Mouse (Mus musculus): ENCODE measurements around the gene Sgf29. TPM values are rescaled to one million over a fixed set of nuclear protein-coding genes. Genes with fewer than 3 reads are reported as not detected.
A peak's percentile ranks its signal among the peaks of the same experiment; 100 is the strongest.

The Sgf29 gene
- polyA plus RNA-seq, 1 experiment: 54.0 TPM

DNA sequence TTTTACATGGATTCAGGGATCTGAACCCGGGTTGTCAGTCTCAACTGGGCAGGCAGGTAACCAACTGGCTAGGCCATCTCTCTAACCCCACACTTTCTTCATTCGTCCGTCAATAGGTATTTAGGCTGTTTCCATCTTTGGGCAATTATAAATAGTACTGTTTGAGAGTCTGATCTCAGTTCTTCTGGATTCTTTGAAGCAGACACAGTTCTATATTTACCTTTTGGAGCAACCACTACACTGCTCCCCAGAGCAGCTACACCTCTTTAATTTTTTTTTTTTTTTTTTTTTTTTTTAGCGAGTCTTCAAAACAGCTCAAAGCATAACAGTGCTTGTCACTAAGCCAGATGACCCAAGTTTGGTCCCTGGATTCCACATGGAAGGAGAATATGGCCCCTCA is 66.6 kb downstream of the Sgf29 start:
- Histone ChIP-seq H3K36me3 (ENCODE audit: control insufficient read depth, insufficient read depth, low read length, poor library complexity, severe bottlenecking) (no peaks in the 10 kb centered on the region), H3K27me3 (ENCODE audit: control insufficient read depth, insufficient read depth, low read length, poor library complexity, severe bottlenecking) (no peaks in the 10 kb centered on the region), H3K9ac (ENCODE audit: low read depth, poor library complexity, severe bottlenecking) (no peak overlapping the region), H3K9me3 (replicated peaks; ENCODE audit: control insufficient read depth, insufficient read depth, low read length, poor library complexity, severe bottlenecking) (no peaks in the 10 kb centered on the region), H3K27ac (ENCODE audit: insufficient read depth, low read length) (no peak overlapping the region), H3K4me1 (ENCODE audit: control insufficient read depth, insufficient read depth, low read length) (no peaks in the 10 kb centered on the region), H3K4me3 (ENCODE audit: low read depth, low read length) (no peak overlapping the region)
- TF ChIP-seq CTCF (IDR thresholded peaks at IDR 0.05; ENCODE audit: low read depth, low read length) (no peak), EP300 (IDR thresholded peaks at IDR 0.05; ENCODE audit: insufficient read depth, low read depth, low read length) (no peak), POLR2A (IDR thresholded peaks at IDR 0.05; ENCODE audit: insufficient read depth, low read length) (no peak)

- TF ChIP-seq POLR2A (IDR thresholded peaks at IDR 0.05; ENCODE audit: insufficient read depth, low read length): no peak
- no peak for TF ChIP-seq CTCF (IDR thresholded peaks at IDR 0.05; ENCODE audit: low read depth, low read length)
- no peak overlapping the region for H3K9ac ChIP-seq (ENCODE audit: low read depth, poor library complexity, severe bottlenecking)
- H3K9me3 ChIP-seq (replicated peaks; ENCODE audit: control insufficient read depth, insufficient read depth, low read length, poor library complexity, severe bottlenecking): no peaks in the 10 kb centered on the region; the same call in 1 of the 2 replicates
- H3K27me3 ChIP-seq (ENCODE audit: control insufficient read depth, insufficient read depth, low read length, poor library complexity, severe bottlenecking): no peaks in the 10 kb centered on the region
- no peaks in the 10 kb centered on the region for H3K36me3 ChIP-seq (ENCODE audit: control insufficient read depth, insufficient read depth, low read length, poor library complexity, severe bottlenecking)
- H3K4me3 ChIP-seq (ENCODE audit: low read depth, low read length): no peak overlapping the region
- no peak overlapping the region for H3K27ac ChIP-seq (ENCODE audit: insufficient read depth, low read length)
- no peaks in the 10 kb centered on the region for H3K4me1 ChIP-seq (ENCODE audit: control insufficient read depth, insufficient read depth, low read length)
These were observed 68.5 kb downstream of the Sgf29 start for GRCm38 (mm10) chr7:126717566-126717965.

DNA sequence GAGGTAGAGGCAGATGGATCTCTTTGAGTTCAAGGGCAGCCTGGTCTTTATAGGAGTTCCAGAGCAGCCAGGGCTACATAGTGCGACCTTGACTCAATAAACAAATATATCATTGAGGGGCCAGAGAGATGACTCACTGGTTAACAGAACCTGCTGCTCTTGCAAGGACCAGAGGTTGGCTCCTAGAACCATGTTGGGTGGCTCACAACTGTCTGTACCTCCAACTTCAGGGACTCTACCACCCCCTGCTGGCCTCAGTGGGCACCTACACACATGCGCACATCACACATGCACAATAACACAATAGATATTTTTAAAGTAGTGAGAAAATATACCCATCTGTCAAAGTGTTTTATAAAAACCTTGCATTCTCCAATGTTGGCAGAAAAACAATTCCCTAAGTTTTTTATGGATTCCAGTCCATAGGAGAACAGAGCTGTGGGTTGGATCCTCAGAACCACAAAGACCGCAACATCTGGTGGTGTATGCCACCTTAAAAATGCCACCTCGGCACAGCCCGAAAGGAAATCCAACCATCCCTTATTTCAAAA is 69.8 kb downstream of the Sgf29 start:
- no peaks in the 10 kb centered on the region for H3K27me3 ChIP-seq (ENCODE audit: control insufficient read depth, insufficient read depth, low read length, poor library complexity, severe bottlenecking)
- no peaks in the 10 kb centered on the region; the same call in 1 of the 2 replicates for H3K9me3 ChIP-seq (replicated peaks; ENCODE audit: control insufficient read depth, insufficient read depth, low read length, poor library complexity, severe bottlenecking)
- H3K4me3 ChIP-seq (ENCODE audit: low read depth, low read length): no peak overlapping the region
- H3K9ac ChIP-seq (ENCODE audit: low read depth, poor library complexity, severe bottlenecking): no peak overlapping the region
- H3K36me3 ChIP-seq (ENCODE audit: control insufficient read depth, insufficient read depth, low read length, poor library complexity, severe bottlenecking): no peaks in the 10 kb centered on the region
- no peaks in the 10 kb centered on the region for H3K4me1 ChIP-seq (ENCODE audit: control insufficient read depth, insufficient read depth, low read length)
- no peak overlapping the region for H3K27ac ChIP-seq (ENCODE audit: insufficient read depth, low read length)
- TF ChIP-seq POLR2A (IDR thresholded peaks at IDR 0.05; ENCODE audit: insufficient read depth, low read length) (no peak), CTCF (IDR thresholded peaks at IDR 0.05; ENCODE audit: low read depth, low read length) (peak; percentile 73), EP300 (IDR thresholded peaks at IDR 0.05; ENCODE audit: insufficient read depth, low read depth, low read length) (no peak)

DNA sequence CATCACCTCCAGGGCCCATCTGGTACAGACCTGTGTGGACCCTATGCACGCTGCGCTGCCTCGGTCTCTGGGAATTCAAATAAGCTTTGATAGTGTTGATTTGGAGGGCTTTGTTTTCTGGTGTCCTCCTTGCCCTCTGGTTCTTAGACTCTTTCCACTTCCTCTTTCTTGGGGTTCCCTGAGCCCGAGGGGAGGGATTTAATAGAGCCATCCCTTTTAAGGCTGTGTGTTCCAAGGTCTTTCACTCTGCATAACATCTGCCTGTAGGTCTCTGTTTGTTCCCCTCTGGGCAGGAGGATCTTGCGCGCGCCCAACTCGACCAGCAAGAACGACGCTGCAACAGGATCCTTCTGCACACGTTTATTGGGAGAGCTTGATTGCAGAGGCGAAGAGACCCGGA is 72.5 kb downstream of the Sgf29 start:
- Histone ChIP-seq H3K27ac (ENCODE audit: insufficient read depth, low read length) (no peak overlapping the region), H3K9ac (ENCODE audit: low read depth, poor library complexity, severe bottlenecking) (no peak overlapping the region), H3K27me3 (ENCODE audit: control insufficient read depth, insufficient read depth, low read length, poor library complexity, severe bottlenecking) (no peaks in the 10 kb centered on the region), H3K4me3 (ENCODE audit: low read depth, low read length) (no peak overlapping the region), H3K9me3 (replicated peaks; ENCODE audit: control insufficient read depth, insufficient read depth, low read length, poor library complexity, severe bottlenecking) (no peaks in the 10 kb centered on the region; the same call in 1 of the 2 replicates), H3K4me1 (ENCODE audit: control insufficient read depth, insufficient read depth, low read length) (no peaks in the 10 kb centered on the region), H3K36me3 (ENCODE audit: control insufficient read depth, insufficient read depth, low read length, poor library complexity, severe bottlenecking) (no peaks in the 10 kb centered on the region)
- TF ChIP-seq EP300 (IDR thresholded peaks at IDR 0.05; ENCODE audit: insufficient read depth, low read depth, low read length): no peak
- TF ChIP-seq POLR2A (IDR thresholded peaks at IDR 0.05; ENCODE audit: insufficient read depth, low read length): no peak
- no peak for TF ChIP-seq CTCF (IDR thresholded peaks at IDR 0.05; ENCODE audit: low read depth, low read length)

Other genes with a start within 250 kb of the Sgf29 start
- not detected in 2 replicates for gene Cd19, start 234.4 kb upstream of the Sgf29 start, polyA plus RNA-seq (2011; ENCODE audit: insufficient read depth, insufficient read length, low read depth, missing spikeins)
- 18.5 and 19.7 TPM in 2 replicates for gene Rabep2, start 220.6 kb upstream of the Sgf29 start, polyA plus RNA-seq (2011; ENCODE audit: insufficient read depth, insufficient read length, low read depth, missing spikeins)
- 0.40 and 0.53 TPM in 2 replicates for gene Atp2a1, start 186.2 kb upstream of the Sgf29 start, polyA plus RNA-seq (2011; ENCODE audit: insufficient read depth, insufficient read length, low read depth, missing spikeins)
- gene Sh2b1, start 173.9 kb upstream of the Sgf29 start, polyA plus RNA-seq (2011; ENCODE audit: insufficient read depth, insufficient read length, low read depth, missing spikeins): 41.8 and 43.8 TPM in 2 replicates
- gene Tufm, start 161.9 kb upstream of the Sgf29 start, polyA plus RNA-seq (2011; ENCODE audit: insufficient read depth, insufficient read length, low read depth, missing spikeins): 100 and 102 TPM in 2 replicates
- 160 and 172 TPM in 2 replicates for gene Atxn2l, start 145.9 kb upstream of the Sgf29 start, polyA plus RNA-seq (2011; ENCODE audit: insufficient read depth, insufficient read length, low read depth, missing spikeins)
- 348 and 363 TPM in 2 replicates for gene Eif3c, start 82.9 kb upstream of the Sgf29 start, polyA plus RNA-seq (2011; ENCODE audit: insufficient read depth, insufficient read length, low read depth, missing spikeins)
- 2.0 and 2.4 TPM in 2 replicates for gene Apobr, start 64.4 kb upstream of the Sgf29 start, polyA plus RNA-seq (2011; ENCODE audit: insufficient read depth, insufficient read length, low read depth, missing spikeins)
- 44.9 and 52.5 TPM in 2 replicates for gene Cln3, start 63.5 kb upstream of the Sgf29 start, polyA plus RNA-seq (2011; ENCODE audit: insufficient read depth, insufficient read length, low read depth, missing spikeins)
- gene Il27, start 54.4 kb upstream of the Sgf29 start, polyA plus RNA-seq (2011; ENCODE audit: insufficient read depth, insufficient read length, low read depth, missing spikeins): not detected in 2 replicates
- gene Nupr1, start 18.4 kb upstream of the Sgf29 start, polyA plus RNA-seq (2011; ENCODE audit: insufficient read depth, insufficient read length, low read depth, missing spikeins): 13.6 and 14.1 TPM in 2 replicates
- not detected in 2 replicates for gene Sult1a1, start 27.1 kb downstream of the Sgf29 start, polyA plus RNA-seq (2011; ENCODE audit: insufficient read depth, insufficient read length, low read depth, missing spikeins)
- 76.0 and 103 TPM in 2 replicates for gene Bola2, start 46.1 kb downstream of the Sgf29 start, polyA plus RNA-seq (2011; ENCODE audit: insufficient read depth, insufficient read length, low read depth, missing spikeins)
- gene Slx1b, start 46.5 kb downstream of the Sgf29 start, polyA plus RNA-seq (2011; ENCODE audit: insufficient read depth, insufficient read length, low read depth, missing spikeins): 16.6 and 17.4 TPM in 2 replicates
- 4.9 and 5.9 TPM in 2 replicates for gene Coro1a, start 58.5 kb downstream of the Sgf29 start, polyA plus RNA-seq (2011; ENCODE audit: insufficient read depth, insufficient read length, low read depth, missing spikeins)
- 102 and 121 TPM in 2 replicates for gene Mapk3, start 110.3 kb downstream of the Sgf29 start, polyA plus RNA-seq (2011; ENCODE audit: insufficient read depth, insufficient read length, low read depth, missing spikeins)
- gene Gdpd3, start 117.0 kb downstream of the Sgf29 start, polyA plus RNA-seq (2011; ENCODE audit: insufficient read depth, insufficient read length, low read depth, missing spikeins): 1.8 and 3.6 TPM in 2 replicates
- 56.8 and 62.1 TPM in 2 replicates for gene Ypel3, start 127.6 kb downstream of the Sgf29 start, polyA plus RNA-seq (2011; ENCODE audit: insufficient read depth, insufficient read length, low read depth, missing spikeins)
- gene Tbx6, start 132.2 kb downstream of the Sgf29 start, polyA plus RNA-seq (2011; ENCODE audit: insufficient read depth, insufficient read length, low read depth, missing spikeins): 1.7 TPM in 2 replicates
- gene Ppp4c, start 143.2 kb downstream of the Sgf29 start, polyA plus RNA-seq (2011; ENCODE audit: insufficient read depth, insufficient read length, low read depth, missing spikeins): 111 and 127 TPM in 2 replicates
- 2.7 and 4.2 TPM in 2 replicates for gene Fam57b, start 148.4 kb downstream of the Sgf29 start, polyA plus RNA-seq (2011; ENCODE audit: insufficient read depth, insufficient read length, low read depth, missing spikeins)
- not detected in 2 replicates for gene 4930451I11Rik, start 182.3 kb downstream of the Sgf29 start, polyA plus RNA-seq (2011; ENCODE audit: insufficient read depth, insufficient read length, low read depth, missing spikeins)
- 3.2 and 3.3 TPM in 2 replicates for gene Doc2a, start 198.1 kb downstream of the Sgf29 start, polyA plus RNA-seq (2011; ENCODE audit: insufficient read depth, insufficient read length, low read depth, missing spikeins)
- 116 and 120 TPM in 2 replicates for gene Hirip3, start 212.7 kb downstream of the Sgf29 start, polyA plus RNA-seq (2011; ENCODE audit: insufficient read depth, insufficient read length, low read depth, missing spikeins)
- gene Ino80e, start 213.1 kb downstream of the Sgf29 start, polyA plus RNA-seq (2011; ENCODE audit: insufficient read depth, insufficient read length, low read depth, missing spikeins): 104 and 118 TPM in 2 replicates
- 37.9 and 41.0 TPM in 2 replicates for gene Taok2, start 235.4 kb downstream of the Sgf29 start, polyA plus RNA-seq (2011; ENCODE audit: insufficient read depth, insufficient read length, low read depth, missing spikeins)